Comparison of ENCODE assay signal across 29 mouse cellular contexts in genomic region chr1:42588499-42588898, GRCm38 (mm10).
DNase-seq lines count a peak whose midpoint lies in the region; ATAC-seq lines count a peak whose summit lies in the region.
"Had no signal": no experiment of that assay in that cellular context is flagged by ENCODE, and none has a peak within 500 bp of the region (broad histone marks: within the 10 kb centered on the region; RNA-seq: fewer than 3 reads in every experiment).

No protein-coding gene starts in this region.

- H3K9ac ChIP-seq in midbrain, embryonic 11.5 days (ENCODE audit: low read length) = no peak overlapping the region
- H3K9ac ChIP-seq in midbrain, embryonic 14.5 days (replicated peaks; ENCODE audit: low read length) = no peak overlapping the region
- H3K9ac ChIP-seq: embryonic facial prominence, embryonic 12.5 days; forebrain, embryonic 15.5 days; heart, embryonic 13.5 days; hindbrain, embryonic 14.5 days; liver, embryonic 12.5 days; liver, postnatal 0 days had no signal

- H3K9me3 ChIP-seq in midbrain, embryonic 10.5 days (replicated peaks) = no peaks in the 10 kb centered on the region
- no peaks in the 10 kb centered on the region for H3K9me3 ChIP-seq in midbrain, embryonic 11.5 days (ENCODE audit: control insufficient read depth, low read length)
- no peaks in the 10 kb centered on the region for H3K9me3 ChIP-seq in midbrain, embryonic 14.5 days (ENCODE audit: control insufficient read depth, low read length)
- H3K9me3 ChIP-seq: embryonic facial prominence, embryonic 12.5 days; forebrain, embryonic 10.5 days; forebrain, embryonic 15.5 days; heart, embryonic 13.5 days; liver, embryonic 12.5 days had no signal

- peak overlapping the region; percentile 28; the same call in 1 of the 2 replicates for H3K27ac ChIP-seq in midbrain, embryonic 10.5 days (replicated peaks)
- no peak overlapping the region for H3K27ac ChIP-seq in midbrain, embryonic 11.5 days (ENCODE audit: low read depth, low read length)
- H3K27ac ChIP-seq in midbrain, embryonic 14.5 days (replicated peaks; ENCODE audit: low read depth, low read length) = peak overlapping the region; percentile 54
- H3K27ac ChIP-seq: embryonic facial prominence, embryonic 12.5 days; forebrain, embryonic 10.5 days; forebrain, embryonic 15.5 days; gastrocnemius, adult 2 months; heart, embryonic 13.5 days; hindbrain, embryonic 14.5 days; liver, embryonic 12.5 days had no signal

- WGBS in midbrain, embryonic 10.5 days = 62% methylated on average over 10 of the region's 10 CpGs
- 59% methylated on average over 10 of the region's 10 CpGs for WGBS in midbrain, embryonic 11.5 days
- 46% methylated on average over 10 of the region's 10 CpGs for WGBS in midbrain, embryonic 14.5 days

- DNase-seq in embryo, embryonic 10.5 days (ENCODE audit: low spot score) = peak; percentile 8
- DNase-seq in embryo, embryonic 10 days (ENCODE audit: low spot score) = no peak
- DNase-seq in midbrain, embryonic 10.5 days (ENCODE audit: low spot score) = no peak
- DNase-seq in midbrain, embryonic 11.5 days (ENCODE audit: low spot score, missing footprints) = no peak
- peak; percentile 51 for DNase-seq in midbrain, embryonic 14.5 days
- DNase-seq in frontal cortex, postnatal 36 days (ENCODE audit: low spot score in 2 of 2) = no peak
- DNase-seq in left cerebral cortex, adult 11 months (ENCODE audit: low spot score) = no peak
- DNase-seq: adrenal gland, postnatal 10 days; cerebellum, adult 18-20 months; cerebellum, postnatal 25 days; embryo, embryonic 11 days; gastrocnemius, adult 2 months; gastrocnemius, postnatal 36 days; heart, postnatal 10 days; kidney, postnatal 4 days; liver, postnatal 0 days; lung, postnatal 36 days; right cerebral cortex, postnatal 25 days; spleen, adult 18-20 months; thymus, postnatal 14 days had no signal

- no peak overlapping the region for H3K4me3 ChIP-seq in midbrain, embryonic 10.5 days
- H3K4me3 ChIP-seq in midbrain, embryonic 11.5 days (ENCODE audit: low read depth, low read length) = no peak overlapping the region
- no peak overlapping the region for H3K4me3 ChIP-seq in midbrain, embryonic 14.5 days (replicated peaks; ENCODE audit: low read depth, low read length)
- H3K4me3 ChIP-seq: embryonic facial prominence, embryonic 12.5 days; forebrain, embryonic 10.5 days; forebrain, embryonic 15.5 days; gastrocnemius, adult 2 months; heart, embryonic 13.5 days; liver, embryonic 12.5 days had no signal

- ATAC-seq in midbrain, embryonic 11.5 days (ENCODE audit: low FRiP score) = no peak
- ATAC-seq in midbrain, embryonic 14.5 days (ENCODE audit: low FRiP score, low TSS enrichment) = peak; percentile 48; the same call in 1 of the 2 replicates
- ATAC-seq: forebrain, embryonic 15.5 days; intestine, postnatal 0 days; liver, embryonic 12.5 days; liver, postnatal 0 days had no signal

- H3K36me3 ChIP-seq in midbrain, embryonic 10.5 days = no peaks in the 10 kb centered on the region
- H3K36me3 ChIP-seq in midbrain, embryonic 11.5 days (ENCODE audit: control insufficient read depth, insufficient read depth, low read length) = no peaks in the 10 kb centered on the region
- no peaks in the 10 kb centered on the region for H3K36me3 ChIP-seq in midbrain, embryonic 14.5 days (ENCODE audit: control insufficient read depth, insufficient read depth, low read length)
- H3K36me3 ChIP-seq: embryonic facial prominence, embryonic 12.5 days; forebrain, embryonic 10.5 days; forebrain, embryonic 15.5 days; G1E; heart, embryonic 13.5 days; liver, embryonic 12.5 days had no signal

- peaks cover 11% of the 10 kb centered on the region for H3K4me1 ChIP-seq in midbrain, embryonic 10.5 days
- no peaks in the 10 kb centered on the region for H3K4me1 ChIP-seq in midbrain, embryonic 11.5 days (ENCODE audit: control insufficient read depth, insufficient read depth, low read length)
- H3K4me1 ChIP-seq in midbrain, embryonic 14.5 days (ENCODE audit: control insufficient read depth, insufficient read depth, low read length) = no peaks in the 10 kb centered on the region
- H3K4me1 ChIP-seq: embryonic facial prominence, embryonic 12.5 days; forebrain, embryonic 15.5 days; heart, embryonic 13.5 days; liver, embryonic 12.5 days had no signal

- H3K27me3 ChIP-seq in midbrain, embryonic 10.5 days (ENCODE audit: low read depth, poor library complexity, severe bottlenecking) = no peaks in the 10 kb centered on the region
- no peaks in the 10 kb centered on the region for H3K27me3 ChIP-seq in midbrain, embryonic 11.5 days (ENCODE audit: control insufficient read depth, insufficient read depth, low read length)
- H3K27me3 ChIP-seq in midbrain, embryonic 14.5 days (ENCODE audit: control insufficient read depth, insufficient read depth, low read length) = no peaks in the 10 kb centered on the region
- H3K27me3 ChIP-seq: CH12.LX; embryonic facial prominence, embryonic 12.5 days; forebrain, embryonic 15.5 days; liver, embryonic 12.5 days had no signal

- no peak overlapping the region for H3K4me2 ChIP-seq in midbrain, embryonic 11.5 days
- peak overlapping the region; percentile 25 for H3K4me2 ChIP-seq in midbrain, embryonic 14.5 days (ENCODE audit: low read length)
- H3K4me2 ChIP-seq: embryonic facial prominence, embryonic 12.5 days; forebrain, embryonic 15.5 days; hindbrain, embryonic 14.5 days; liver, embryonic 12.5 days had no signal

Comparison
In these comparisons a context has a peak if more than half of its experiments do, and no peak if none do; other contexts are left out.
1. DNase-seq: peak in embryo, embryonic 10.5 days (single experiment) and midbrain, embryonic 14.5 days (single experiment); none in embryo, embryonic 10 days (single experiment), midbrain, embryonic 10.5 days (single experiment), midbrain, embryonic 11.5 days (single experiment), frontal cortex, postnatal 36 days (0 of 2) and left cerebral cortex, adult 11 months (single experiment).